Mouse (Mus musculus): Measurements from ENCODE around the gene Skida1. TPM values are rescaled to one million over a fixed set of nuclear protein-coding genes. Genes with fewer than 3 reads are reported as not detected.
A peak's percentile ranks its signal among the peaks of the same experiment; 100 is the strongest.

The Skida1 gene
- polyA plus RNA-seq, 1 experiment from 2014 or later: 3.0 TPM

DNA sequence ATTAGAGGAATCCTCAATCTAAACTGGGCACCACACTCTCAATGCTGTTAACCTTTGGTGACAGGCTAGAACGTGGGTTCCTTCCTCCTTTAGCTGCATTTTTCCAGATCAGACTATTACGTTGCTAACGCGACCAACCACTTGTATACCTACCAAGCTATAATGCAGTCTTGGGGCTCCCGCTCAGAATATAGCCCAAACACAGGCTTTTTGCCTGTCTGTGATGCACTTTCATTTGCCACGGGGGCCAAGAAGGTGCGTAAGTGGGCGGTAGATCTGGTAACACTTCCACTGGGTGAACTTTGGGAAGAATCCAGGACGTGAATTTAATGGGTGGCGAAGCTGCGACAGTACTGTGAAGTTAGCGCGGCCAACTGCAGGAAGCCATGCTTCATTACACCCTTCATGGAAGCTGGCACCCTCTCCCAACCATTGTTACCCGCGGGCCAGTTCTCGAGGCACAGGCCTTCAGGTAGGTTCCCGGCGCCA is 15.0 kb upstream of the Skida1 start:
- 2% methylated on average over 18 of the region's 18 CpGs for WGBS
- no peak for TF ChIP-seq EP300 (IDR thresholded peaks at IDR 0.05)
- peak; percentile 48; the same call in 1 of the 2 replicates for TF ChIP-seq CTCF (IDR thresholded peaks at IDR 0.05)
- Histone ChIP-seq H3K36me3 (ENCODE audit: insufficient read depth, low read length) (no peaks in the 10 kb centered on the region), H3K4me3 (ENCODE audit: low read depth, low read length) (peak overlapping the region; percentile 96), H3K4me2 (replicated peaks; ENCODE audit: low read depth, low read length) (peak overlapping the region; percentile 79), H3K9ac (replicated peaks; ENCODE audit: low read depth) (peak overlapping the region; percentile 93), H3K4me1 (ENCODE audit: insufficient read depth, low read depth, low read length) (peaks cover 3% of the 10 kb centered on the region; the same call in 1 of the 2 replicates), H3K27me3 (replicated peaks; ENCODE audit: insufficient read depth, low read length) (no peaks in the 10 kb centered on the region), H3K27ac (ENCODE audit: low read length) (peak overlapping the region; percentile 99), H3K9me3 (ENCODE audit: low read length) (no peaks in the 10 kb centered on the region)
- ATAC-seq: peak; percentile 52
- peak; percentile 85 for DNase-seq (ENCODE audit: low spot score)

DNA sequence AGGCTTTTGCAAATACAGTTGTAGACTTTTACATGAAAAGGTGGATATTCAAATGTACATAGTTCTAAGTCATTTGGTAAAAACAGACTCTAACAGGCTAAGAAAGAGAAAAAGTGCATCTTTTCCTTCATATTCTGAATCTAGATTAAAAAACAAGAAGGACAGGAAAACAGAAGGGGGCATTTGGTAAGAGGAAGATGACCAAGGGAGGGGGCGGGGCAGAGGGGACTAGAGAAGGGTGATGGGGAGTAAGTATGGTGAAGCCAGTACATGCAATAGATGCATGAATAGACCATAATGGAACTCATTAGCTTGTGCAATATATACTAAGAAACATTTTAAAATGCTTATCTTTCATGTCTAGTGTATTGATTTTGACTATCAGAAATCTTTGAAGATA is 11.5 kb upstream of the Skida1 start:
- no peak for ATAC-seq
- H3K9ac ChIP-seq (replicated peaks; ENCODE audit: low read depth): no peak overlapping the region
- H3K27me3 ChIP-seq (replicated peaks; ENCODE audit: insufficient read depth, low read length): no peaks in the 10 kb centered on the region
- no peak overlapping the region for H3K4me3 ChIP-seq (ENCODE audit: low read depth, low read length)
- DNase-seq (ENCODE audit: low spot score): no peak
- no peak overlapping the region for H3K4me2 ChIP-seq (replicated peaks; ENCODE audit: low read depth, low read length)
- TF ChIP-seq CTCF (IDR thresholded peaks at IDR 0.05) (no peak), EP300 (IDR thresholded peaks at IDR 0.05) (no peak)
- H3K4me1 ChIP-seq (ENCODE audit: insufficient read depth, low read depth, low read length): peaks cover 3% of the 10 kb centered on the region; the same call in 1 of the 2 replicates
- no peaks in the 10 kb centered on the region for H3K36me3 ChIP-seq (ENCODE audit: insufficient read depth, low read length)
- no peak overlapping the region for H3K27ac ChIP-seq (ENCODE audit: low read length)
- 93% methylated on average over 1 of the region's 1 CpGs for WGBS
- H3K9me3 ChIP-seq (ENCODE audit: low read length): no peaks in the 10 kb centered on the region

DNA sequence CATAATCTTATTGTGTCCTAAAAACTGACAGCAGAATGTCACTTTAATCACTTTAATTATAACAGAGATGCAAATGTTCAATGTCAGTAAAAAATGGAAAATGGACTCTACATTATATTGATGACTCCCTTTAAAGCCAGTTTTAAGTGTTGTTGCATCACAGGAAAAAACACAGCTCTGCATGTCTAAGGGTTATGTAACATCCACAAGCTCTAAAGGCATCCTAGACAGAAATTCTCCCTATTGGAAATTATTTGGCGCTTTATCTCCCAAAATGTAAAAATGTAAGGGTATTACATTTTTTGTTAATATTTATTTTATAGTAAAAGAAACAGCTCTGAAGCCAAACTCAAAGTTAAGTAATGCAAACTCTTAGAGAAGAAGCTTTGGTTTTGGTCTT is 11.0 kb upstream of the Skida1 start:
- Histone ChIP-seq H3K9ac (replicated peaks; ENCODE audit: low read depth) (no peak overlapping the region), H3K27me3 (replicated peaks; ENCODE audit: insufficient read depth, low read length) (no peaks in the 10 kb centered on the region), H3K4me3 (ENCODE audit: low read depth, low read length) (no peak overlapping the region), H3K27ac (ENCODE audit: low read length) (no peak overlapping the region), H3K4me1 (ENCODE audit: insufficient read depth, low read depth, low read length) (peaks cover 8% of the 10 kb centered on the region; the same call in 1 of the 2 replicates), H3K36me3 (ENCODE audit: insufficient read depth, low read length) (no peaks in the 10 kb centered on the region), H3K9me3 (ENCODE audit: low read length) (no peaks in the 10 kb centered on the region), H3K4me2 (replicated peaks; ENCODE audit: low read depth, low read length) (no peak overlapping the region)
- TF ChIP-seq CTCF (IDR thresholded peaks at IDR 0.05) (no peak), EP300 (IDR thresholded peaks at IDR 0.05) (no peak)
- DNase-seq (ENCODE audit: low spot score): no peak
- no peak for ATAC-seq
- WGBS: 94% methylated on average over 1 of the region's 1 CpGs

DNA sequence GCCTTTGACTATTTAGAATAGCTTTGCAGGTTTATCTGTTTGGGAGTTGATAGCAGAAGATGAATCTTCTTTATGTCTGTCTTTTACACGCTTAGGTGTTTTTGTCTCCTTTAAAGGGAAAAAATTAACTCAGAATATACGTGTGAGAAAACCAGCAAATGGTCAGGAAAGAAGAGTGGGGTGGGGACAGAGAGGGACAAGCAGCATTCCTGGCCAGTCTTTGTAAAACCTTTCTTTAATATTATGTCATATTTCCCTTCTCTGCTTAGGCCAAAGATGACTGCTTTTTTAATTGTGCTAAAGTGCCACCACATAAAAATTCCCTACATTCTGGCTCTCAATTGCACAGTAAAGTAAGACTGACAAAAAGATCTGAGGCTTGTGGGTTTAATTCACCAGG is 10.2 kb upstream of the Skida1 start:
- Histone ChIP-seq H3K4me2 (replicated peaks; ENCODE audit: low read depth, low read length) (no peak overlapping the region; the same call in 1 of the 2 replicates), H3K36me3 (ENCODE audit: insufficient read depth, low read length) (no peaks in the 10 kb centered on the region), H3K27me3 (replicated peaks; ENCODE audit: insufficient read depth, low read length) (no peaks in the 10 kb centered on the region), H3K9ac (replicated peaks; ENCODE audit: low read depth) (no peak overlapping the region), H3K9me3 (ENCODE audit: low read length) (no peaks in the 10 kb centered on the region), H3K27ac (ENCODE audit: low read length) (no peak overlapping the region), H3K4me3 (ENCODE audit: low read depth, low read length) (no peak overlapping the region), H3K4me1 (ENCODE audit: insufficient read depth, low read depth, low read length) (peaks cover 8% of the 10 kb centered on the region; the same call in 1 of the 2 replicates)
- ATAC-seq: no peak
- WGBS: 52% methylated on average over 2 of the region's 2 CpGs
- DNase-seq (ENCODE audit: low spot score): no peak
- TF ChIP-seq EP300 (IDR thresholded peaks at IDR 0.05): no peak

DNA sequence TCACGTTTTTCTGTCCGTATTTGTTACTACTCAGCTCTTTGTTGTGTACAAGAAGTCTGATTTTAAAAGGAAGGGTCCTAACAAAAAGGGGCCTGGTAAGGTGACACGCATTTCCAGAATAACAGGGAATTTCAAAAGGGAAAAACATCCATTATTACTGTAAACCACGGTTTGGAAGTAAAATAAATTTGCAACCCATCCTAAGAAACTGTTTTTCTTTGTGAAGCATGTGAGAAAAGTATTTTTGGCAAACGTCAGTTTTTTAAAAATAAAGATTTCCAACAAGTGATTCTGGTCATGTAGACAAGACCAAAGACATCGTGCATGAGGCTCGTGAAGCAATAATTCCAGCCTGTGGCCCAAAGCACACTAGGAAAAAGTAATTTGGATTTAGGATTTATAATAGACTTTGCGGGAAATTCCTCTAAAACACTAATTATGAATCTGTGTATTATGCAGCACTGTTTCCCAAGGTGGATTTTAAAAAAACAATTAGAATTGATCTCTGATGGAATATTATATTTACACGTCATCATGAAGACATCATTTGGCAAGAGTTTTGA is 9.4 kb upstream of the Skida1 start:
- peak overlapping the region; percentile 97 for H3K27ac ChIP-seq (ENCODE audit: low read length)
- no peak for DNase-seq (ENCODE audit: low spot score)
- peaks cover 8% of the 10 kb centered on the region; the same call in 1 of the 2 replicates for H3K4me1 ChIP-seq (ENCODE audit: insufficient read depth, low read depth, low read length)
- H3K27me3 ChIP-seq (replicated peaks; ENCODE audit: insufficient read depth, low read length): no peaks in the 10 kb centered on the region
- no peak for ATAC-seq
- no peaks in the 10 kb centered on the region for H3K36me3 ChIP-seq (ENCODE audit: insufficient read depth, low read length)
- peak overlapping the region; percentile 45 for H3K4me3 ChIP-seq (ENCODE audit: low read depth, low read length)
- no peaks in the 10 kb centered on the region for H3K9me3 ChIP-seq (ENCODE audit: low read length)
- H3K4me2 ChIP-seq (replicated peaks; ENCODE audit: low read depth, low read length): peak overlapping the region; percentile 81
- H3K9ac ChIP-seq (replicated peaks; ENCODE audit: low read depth): peak overlapping the region; percentile 69
- TF ChIP-seq EP300 (IDR thresholded peaks at IDR 0.05): 0 out of 2 replicates have a peak, but pooled peaks have one; percentile 1
- TF ChIP-seq CTCF (IDR thresholded peaks at IDR 0.05): no peak
- 25% methylated on average over 9 of the region's 9 CpGs for WGBS

DNA sequence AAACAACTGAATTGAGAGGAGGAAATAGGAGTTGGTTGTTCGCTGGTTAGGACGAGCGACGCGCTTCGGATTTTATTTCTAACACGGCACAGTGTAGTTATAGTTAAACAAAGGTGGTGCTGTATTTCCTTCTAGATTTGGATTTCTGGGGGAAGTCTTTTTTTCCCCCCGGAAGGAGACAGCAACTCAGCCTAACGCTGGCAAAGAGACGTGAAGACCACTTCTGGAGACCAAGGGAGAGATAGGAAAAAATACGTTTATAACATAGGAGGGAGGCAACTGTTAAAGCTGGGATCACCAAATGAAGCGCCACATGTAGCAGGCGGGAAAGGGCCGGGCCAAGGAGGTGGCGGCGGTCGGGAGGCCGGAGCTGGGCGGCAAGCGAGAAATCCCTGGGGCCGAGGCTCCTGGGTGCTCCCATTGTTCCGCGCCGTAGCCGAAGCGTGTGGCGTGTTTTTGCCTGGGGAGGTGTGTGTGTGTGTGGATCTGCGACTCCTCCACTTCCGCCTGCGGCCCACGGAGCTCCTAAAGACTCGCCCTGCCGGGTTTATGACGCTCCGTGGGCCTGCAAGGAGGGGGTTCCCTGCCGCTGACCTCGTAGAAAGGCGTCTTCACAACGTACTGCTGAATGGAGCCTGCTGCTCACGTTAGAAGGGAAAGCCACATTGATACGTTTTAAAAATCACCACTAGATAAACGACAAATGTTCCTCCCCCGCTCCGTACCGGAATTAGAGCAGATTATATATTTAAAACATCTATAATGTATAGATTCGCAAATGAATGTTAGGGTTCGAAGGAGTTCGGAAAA is 8.7 kb upstream of the Skida1 start:
- peak overlapping the region; percentile 97 for H3K27ac ChIP-seq (ENCODE audit: low read length)
- DNase-seq (ENCODE audit: low spot score): peak; percentile 81
- H3K36me3 ChIP-seq (ENCODE audit: insufficient read depth, low read length): no peaks in the 10 kb centered on the region
- no peak for ATAC-seq
- H3K4me3 ChIP-seq (ENCODE audit: low read depth, low read length): peak overlapping the region; percentile 45
- H3K4me1 ChIP-seq (ENCODE audit: insufficient read depth, low read depth, low read length): peaks cover 8% of the 10 kb centered on the region; the same call in 1 of the 2 replicates
- no peaks in the 10 kb centered on the region for H3K27me3 ChIP-seq (replicated peaks; ENCODE audit: insufficient read depth, low read length)
- peak overlapping the region; percentile 81 for H3K4me2 ChIP-seq (replicated peaks; ENCODE audit: low read depth, low read length)
- TF ChIP-seq CTCF (IDR thresholded peaks at IDR 0.05) (no peak), EP300 (IDR thresholded peaks at IDR 0.05) (peak; percentile 23; the same call in 1 of the 2 replicates)
- under 1% methylated on average over 48 of the region's 48 CpGs for WGBS
- no peaks in the 10 kb centered on the region for H3K9me3 ChIP-seq (ENCODE audit: low read length)
- H3K9ac ChIP-seq (replicated peaks; ENCODE audit: low read depth): peak overlapping the region; percentile 69
